Mouse (Mus musculus) stomach, embryonic 15.5 days (tissue): Measurements from ENCODE around the gene Gm20388. TPM values are rescaled to one million over a fixed set of nuclear protein-coding genes. Genes with fewer than 3 reads are reported as not detected.
A peak's percentile ranks its signal among the peaks of the same experiment; 100 is the strongest.
"Not testable (repeated sequence)": the region's sequence is repeated elsewhere in the genome, so short reads cannot be mapped to it uniquely, and the experiment has no call there.

Experiments used
- ATAC-seq: fragments of 200-750 bp; cut with Nextera tagmentation; 2 replicates; pipeline ENCODE4 v1.8.0; 2017; ENCODE audit warnings: low read depth, moderate number of reproducible peaks, moderate TSS enrichment; ENCODE audit not compliant: insufficient read depth, low FRiP score
- H3K27ac ChIP-seq: fragments of 300-500 bp; sonication (generic); 2 replicates; pipeline ENCODE4 v1.5.1; 2015; ENCODE audit warnings: mild to moderate bottlenecking, inconsistent platforms
- H3K27me3 ChIP-seq: fragments of 300-500 bp; sonication (generic); replicated peaks from 2 replicates; pipeline ENCODE4 v1.6.1; 2015; ENCODE audit warnings: inconsistent platforms
- H3K36me3 ChIP-seq: fragments of 300-500 bp; sonication (generic); 2 replicates; pipeline ENCODE4 v1.6.1; 2015; ENCODE audit warnings: inconsistent platforms
- H3K4me1 ChIP-seq: fragments of 300-500 bp; sonication (generic); 2 replicates; pipeline ENCODE4 v1.6.1; 2015; ENCODE audit warnings: inconsistent platforms
- H3K4me2 ChIP-seq: fragments of 300-500 bp; sonication (generic); 2 replicates; pipeline ENCODE4 v1.6.1; 2015; ENCODE audit warnings: mild to moderate bottlenecking, inconsistent platforms
- H3K4me3 ChIP-seq: fragments of 300-500 bp; sonication (generic); replicated peaks from 2 replicates; pipeline ENCODE4 v1.5.1; 2015; ENCODE audit warnings: inconsistent platforms
- H3K9ac ChIP-seq: fragments of 300-500 bp; sonication (generic); 2 replicates; pipeline ENCODE4 v1.6.1; 2015; ENCODE audit warnings: inconsistent platforms
- H3K9me3 ChIP-seq: fragments of 300-500 bp; sonication (generic); 2 replicates; pipeline ENCODE4 v1.6.1; 2016; ENCODE audit warnings: inconsistent platforms
- WGBS: fragments of 180-500 bp; shearing (Covaris S2); methylation state at CpG from one replicate; pipeline ENCODE4 v1.1.7; 2015; 5-methylcytosine and 5-hydroxymethylcytosine counted together
- polyA plus RNA-seq: library from polyadenylated mRNA; unstranded; fragments of >200 nt; fragmentation: Nextera tagmentation; extraction: Ambion mirVana; gene quantifications from 2 replicates; pipeline ENCODE4 v1.2.1, GENCODE M21; 2015

Gene Gm20388
- polyA plus RNA-seq, 1 experiment from 2014 or later = not detected

DNA sequence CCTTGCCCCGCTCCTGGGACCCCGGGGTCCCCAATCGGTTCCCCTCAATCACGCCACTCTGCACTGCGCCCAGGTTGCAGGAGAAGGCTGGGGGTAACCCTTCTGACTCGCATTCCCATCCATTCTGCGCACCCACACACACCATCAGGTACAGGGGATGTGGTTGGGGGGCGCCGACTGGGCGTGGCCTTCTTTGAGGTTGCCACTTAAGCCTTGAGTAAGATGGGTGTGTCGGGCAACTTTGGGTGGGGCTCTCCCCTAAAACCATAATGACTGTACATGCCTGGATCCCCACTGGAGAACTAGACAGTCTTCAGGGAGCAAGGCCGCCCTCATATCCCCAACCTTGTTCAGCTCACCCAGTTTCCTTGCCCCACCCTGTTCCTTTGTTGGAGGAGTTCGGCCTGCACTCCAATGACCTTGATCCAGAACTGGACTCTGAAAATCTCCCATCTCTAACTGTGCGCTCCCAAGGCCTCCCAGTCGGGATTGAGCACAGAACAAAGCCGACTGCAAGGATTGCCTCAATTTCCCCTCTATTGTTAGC is 3501.2 kb downstream of the Gm20388 start:
- no peaks in the 10 kb centered on the region for H3K36me3 ChIP-seq
- no peak; the same call in 1 of the 2 replicates for ATAC-seq
- H3K9me3 ChIP-seq = no peaks in the 10 kb centered on the region
- H3K9ac ChIP-seq = no peak overlapping the region
- no peak overlapping the region for H3K27ac ChIP-seq
- H3K27me3 ChIP-seq = peaks cover 61% of the 10 kb centered on the region
- H3K4me1 ChIP-seq = peaks cover 18% of the 10 kb centered on the region
- peak overlapping the region; percentile 34 for H3K4me3 ChIP-seq
- H3K4me2 ChIP-seq = peak overlapping the region; percentile 56
- WGBS = 10% methylated on average over 16 of the region's 16 CpGs

DNA sequence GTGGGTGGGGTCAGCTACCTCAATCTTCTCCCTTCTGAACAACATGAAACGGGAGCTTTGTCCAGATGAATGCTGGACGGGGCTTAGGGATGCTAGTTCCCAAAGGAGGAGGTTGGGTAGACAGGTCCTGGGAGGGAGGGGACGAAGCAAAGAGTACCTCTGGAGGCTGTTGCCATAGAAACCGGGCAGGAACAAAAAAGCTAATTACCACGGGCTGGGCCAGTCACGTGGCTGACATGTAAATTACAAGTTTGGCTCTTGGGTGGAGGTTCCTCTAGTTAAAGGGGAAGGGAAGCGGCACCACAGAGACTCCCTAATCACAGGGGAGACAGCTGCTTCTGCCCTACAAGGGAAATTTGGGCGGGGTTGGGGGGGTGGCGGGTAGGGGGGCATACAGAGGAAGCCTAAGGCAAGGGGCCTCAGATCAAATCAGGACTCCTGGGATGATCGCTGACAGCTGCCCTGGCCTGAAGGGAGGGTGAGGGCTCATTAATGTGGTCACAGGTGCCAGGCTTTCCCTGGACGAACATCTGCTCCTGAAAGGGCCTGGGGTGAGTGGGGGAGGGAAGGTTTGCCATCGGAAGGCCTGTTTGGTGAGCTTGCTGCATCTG is 3502.0 kb downstream of the Gm20388 start:
- H3K27ac ChIP-seq = no peak overlapping the region
- H3K4me1 ChIP-seq = peaks cover 18% of the 10 kb centered on the region
- H3K9ac ChIP-seq = no peak overlapping the region
- H3K4me2 ChIP-seq = no peak overlapping the region
- WGBS = 5% methylated on average over 12 of the region's 12 CpGs
- no peaks in the 10 kb centered on the region for H3K9me3 ChIP-seq
- no peaks in the 10 kb centered on the region for H3K36me3 ChIP-seq
- 0 out of 2 replicates have a peak overlapping the region, but pooled peaks have one; percentile 34 for H3K4me3 ChIP-seq
- no peak for ATAC-seq
- peaks cover 61% of the 10 kb centered on the region for H3K27me3 ChIP-seq

DNA sequence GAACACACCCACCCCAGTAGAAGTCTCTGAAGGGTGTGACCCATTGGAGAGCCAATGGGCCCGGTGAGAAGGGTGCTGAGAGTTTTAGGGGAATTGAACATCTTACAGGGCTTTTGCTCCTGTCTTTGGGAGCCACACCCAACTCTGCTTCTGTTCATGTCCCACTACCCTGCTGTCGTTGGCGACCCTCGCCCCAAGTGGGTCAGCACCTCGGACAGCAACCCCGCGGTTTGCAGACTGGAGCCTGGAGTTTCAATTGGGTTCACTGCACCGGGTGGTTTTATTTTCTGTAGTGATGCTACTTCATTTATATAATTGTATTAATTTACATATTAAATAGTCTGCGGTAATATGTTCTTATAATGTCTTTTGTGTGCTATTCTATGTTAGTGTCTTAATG is 3503.6 kb downstream of the Gm20388 start:
- no peak overlapping the region for H3K4me3 ChIP-seq
- peaks cover 47% of the 10 kb centered on the region for H3K27me3 ChIP-seq
- no peaks in the 10 kb centered on the region for H3K9me3 ChIP-seq
- no peak overlapping the region for H3K9ac ChIP-seq
- no peak overlapping the region for H3K27ac ChIP-seq
- no peak overlapping the region for H3K4me2 ChIP-seq
- ATAC-seq = no peak
- peaks cover 18% of the 10 kb centered on the region for H3K4me1 ChIP-seq
- WGBS = 11% methylated on average over 9 of the region's 9 CpGs
- no peaks in the 10 kb centered on the region for H3K36me3 ChIP-seq

DNA sequence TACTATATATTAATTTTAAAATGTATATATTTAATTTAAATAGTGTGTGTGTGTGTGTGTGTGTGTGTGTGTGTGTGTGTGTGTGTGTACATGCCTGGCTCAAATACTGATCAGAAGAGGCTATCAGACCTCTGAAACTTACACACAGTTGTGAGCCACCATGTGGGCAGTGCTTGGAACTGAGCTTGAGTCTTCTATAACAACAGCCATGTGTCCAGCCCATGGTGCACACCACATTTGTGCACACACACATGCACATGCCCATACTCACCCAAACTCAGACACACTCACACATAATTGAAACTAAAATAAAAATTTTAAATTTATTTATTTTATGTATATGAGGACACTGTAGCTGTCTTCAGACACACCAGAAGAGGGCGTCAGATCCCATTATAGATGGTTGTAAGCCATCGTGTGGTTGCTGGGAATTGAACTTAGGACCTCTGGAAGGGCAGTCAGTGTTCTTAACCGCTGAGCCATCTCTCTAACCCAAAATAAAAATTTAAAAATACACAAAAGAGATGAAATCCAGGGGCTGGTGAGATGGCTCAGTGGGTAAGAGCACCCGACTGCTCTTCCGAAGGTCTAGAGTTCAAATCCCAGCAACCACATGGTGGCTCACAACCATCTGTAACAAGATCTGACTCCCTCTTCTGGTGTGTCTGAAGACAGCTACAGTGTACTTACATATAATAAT is 3504.5 kb downstream of the Gm20388 start:
- H3K4me2 ChIP-seq, H3K9ac ChIP-seq, H3K27ac ChIP-seq, H3K4me3 ChIP-seq, ATAC-seq, H3K36me3 ChIP-seq, H3K9me3 ChIP-seq: not testable (repeated sequence)
- Histone ChIP-seq H3K27me3 (peaks cover 39% of the 10 kb centered on the region), H3K4me1 (peaks cover 13% of the 10 kb centered on the region; the same call in 1 of the 2 replicates)
- WGBS = 76% methylated on average over 5 of the region's 5 CpGs

DNA sequence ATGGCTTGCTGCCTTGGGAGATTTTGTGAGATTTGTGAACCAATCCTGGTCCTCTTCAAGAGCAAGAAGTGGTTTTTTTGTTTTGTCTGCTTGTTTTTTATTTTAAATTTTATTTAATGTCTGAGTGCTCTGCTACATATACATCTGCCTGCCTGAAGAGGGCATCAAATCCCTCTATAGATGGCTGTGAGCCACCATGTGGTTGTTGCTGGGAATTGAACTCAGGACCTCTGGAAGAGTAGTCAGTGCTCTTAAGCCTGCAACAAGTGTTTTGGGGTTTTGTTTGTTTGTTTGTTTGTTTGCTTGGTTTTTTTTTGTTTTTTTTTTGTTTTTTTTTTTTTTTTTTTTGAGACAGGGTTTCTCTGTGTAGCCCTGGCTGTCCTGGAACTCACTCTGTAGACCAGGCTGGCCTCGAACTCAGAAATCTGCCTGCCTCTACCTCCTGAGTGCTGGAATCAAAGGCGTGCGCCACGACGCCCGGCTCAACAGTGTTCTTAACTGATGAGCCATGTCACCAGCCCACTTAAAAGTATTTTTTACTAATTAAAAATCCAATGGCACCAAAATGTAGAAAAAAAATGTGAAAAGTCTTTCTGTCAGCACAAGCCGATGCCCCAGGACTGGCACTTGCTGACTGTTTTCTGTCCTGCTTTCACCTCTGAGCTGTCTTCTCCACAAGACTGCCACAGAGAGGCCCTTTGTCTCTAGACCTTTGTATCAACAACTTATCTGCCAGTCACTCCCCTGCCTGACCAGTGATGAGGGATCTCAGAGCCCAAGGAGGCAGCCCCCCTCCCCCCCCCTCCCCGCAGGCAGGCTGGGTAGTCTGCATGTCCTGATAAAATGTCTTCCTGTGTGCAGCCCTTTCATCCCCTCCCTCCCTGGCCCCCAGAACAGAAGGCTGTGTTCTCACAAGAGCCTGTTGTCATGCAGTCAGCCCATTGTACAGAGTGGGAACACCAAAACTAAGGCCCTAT is 3505.6 kb downstream of the Gm20388 start:
- H3K4me3 ChIP-seq = no peak overlapping the region
- no peak overlapping the region for H3K9ac ChIP-seq
- WGBS = 82% methylated on average over 8 of the region's 8 CpGs
- peak; percentile 27; the same call in 1 of the 2 replicates for ATAC-seq
- no peaks in the 10 kb centered on the region for H3K36me3 ChIP-seq
- H3K27me3 ChIP-seq = peaks cover 27% of the 10 kb centered on the region
- H3K27ac ChIP-seq = no peak overlapping the region
- H3K9me3 ChIP-seq = no peaks in the 10 kb centered on the region
- H3K4me2 ChIP-seq = no peak overlapping the region
- H3K4me1 ChIP-seq = peaks cover 9% of the 10 kb centered on the region; the same call in 1 of the 2 replicates

DNA sequence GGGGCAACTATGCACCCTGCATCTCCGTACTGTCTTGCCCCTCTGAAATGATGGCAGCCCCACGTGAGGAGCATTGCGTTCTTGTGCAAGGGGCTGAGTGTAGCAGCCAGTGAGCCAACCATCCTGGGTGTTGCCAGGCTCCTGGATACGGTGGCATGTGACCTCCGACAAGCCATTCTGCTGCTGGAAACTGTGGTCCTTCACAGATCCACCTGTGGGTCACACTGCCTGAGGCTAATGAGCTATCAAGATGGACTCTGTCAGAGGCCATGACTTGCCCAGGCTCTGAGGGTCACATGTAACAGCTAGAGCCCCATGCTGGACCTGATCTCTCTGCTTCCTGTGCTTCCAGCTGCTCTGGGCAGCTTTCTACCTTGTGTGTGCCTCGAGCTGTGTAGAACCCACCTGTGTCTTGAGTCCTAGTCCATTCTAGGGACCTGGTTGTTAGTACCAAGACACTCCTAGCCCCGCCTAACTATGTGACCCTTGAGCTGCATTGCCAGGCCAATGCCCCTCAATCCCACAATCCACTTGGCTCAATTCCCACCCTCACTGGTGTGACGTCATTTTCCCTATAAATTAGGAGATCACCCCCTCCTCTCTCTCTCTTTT is 3506.4 kb downstream of the Gm20388 start:
- no peak overlapping the region for H3K27ac ChIP-seq
- peaks cover 20% of the 10 kb centered on the region for H3K27me3 ChIP-seq
- WGBS = 72% methylated on average over 8 of the region's 8 CpGs
- 0 out of 2 replicates have a peak, but pooled peaks cover under 1% of the 10 kb centered on the region for H3K4me1 ChIP-seq
- H3K4me2 ChIP-seq = no peak overlapping the region
- no peaks in the 10 kb centered on the region for H3K9me3 ChIP-seq
- no peak overlapping the region for H3K9ac ChIP-seq
- H3K4me3 ChIP-seq = no peak overlapping the region
- no peak for ATAC-seq
- no peaks in the 10 kb centered on the region for H3K36me3 ChIP-seq

DNA sequence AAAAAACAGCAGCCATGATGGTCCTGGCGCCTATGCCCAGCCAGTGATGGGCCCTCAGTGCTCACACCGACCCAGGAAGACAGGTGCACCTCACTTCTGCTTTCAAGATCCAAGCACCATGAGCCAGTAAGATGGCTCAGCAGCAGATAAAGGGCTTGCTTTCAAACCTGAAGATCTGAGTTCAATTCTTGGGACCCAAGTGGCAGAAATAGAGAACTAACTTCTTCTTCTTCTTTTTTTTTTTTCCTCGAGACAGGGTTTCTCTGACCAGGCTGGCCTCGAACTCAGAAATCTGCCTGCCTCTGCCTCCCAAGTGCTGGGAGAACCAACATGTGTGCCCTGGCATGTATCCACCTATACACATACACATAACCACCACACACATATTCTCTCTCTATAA is 3509.1 kb downstream of the Gm20388 start:
- Histone ChIP-seq H3K9ac (no peak overlapping the region), H3K27ac (no peak overlapping the region), H3K9me3 (no peaks in the 10 kb centered on the region), H3K27me3 (no peaks in the 10 kb centered on the region), H3K4me3 (no peak overlapping the region), H3K4me1 (peaks cover 3% of the 10 kb centered on the region; the same call in 1 of the 2 replicates), H3K4me2 (no peak overlapping the region), H3K36me3 (no peaks in the 10 kb centered on the region)
- no peak for ATAC-seq
- 79% methylated on average over 4 of the region's 4 CpGs for WGBS

DNA sequence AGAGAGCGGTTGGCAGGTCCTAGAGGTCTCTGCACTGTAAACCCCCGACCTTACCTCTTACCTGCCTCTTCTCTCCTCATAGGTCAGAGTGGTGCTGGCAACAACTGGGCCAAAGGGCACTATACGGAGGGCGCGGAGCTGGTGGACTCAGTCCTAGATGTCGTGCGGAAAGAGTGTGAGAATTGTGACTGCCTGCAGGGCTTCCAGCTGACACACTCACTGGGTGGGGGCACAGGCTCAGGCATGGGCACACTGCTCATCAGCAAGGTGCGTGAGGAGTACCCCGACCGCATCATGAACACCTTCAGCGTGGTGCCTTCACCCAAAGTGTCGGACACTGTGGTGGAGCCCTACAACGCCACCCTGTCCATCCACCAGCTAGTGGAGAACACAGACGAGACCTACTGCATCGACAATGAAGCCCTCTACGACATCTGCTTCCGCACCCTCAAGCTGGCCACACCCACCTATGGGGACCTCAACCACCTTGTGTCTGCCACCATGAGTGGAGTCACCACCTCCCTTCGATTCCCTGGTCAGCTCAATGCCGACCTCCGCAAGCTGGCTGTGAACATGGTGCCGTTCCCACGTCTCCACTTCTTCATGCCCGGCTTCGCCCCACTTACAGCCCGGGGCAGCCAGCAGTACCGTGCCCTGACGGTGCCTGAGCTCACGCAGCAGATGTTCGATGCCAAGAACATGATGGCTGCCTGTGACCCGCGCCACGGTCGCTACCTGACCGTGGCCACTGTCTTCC is 3510.1 kb downstream of the Gm20388 start:
- H3K27me3 ChIP-seq = no peaks in the 10 kb centered on the region
- H3K9ac ChIP-seq = no peak overlapping the region
- no peak for ATAC-seq
- H3K36me3 ChIP-seq = no peaks in the 10 kb centered on the region
- H3K27ac ChIP-seq = no peak overlapping the region
- no peak overlapping the region for H3K4me3 ChIP-seq
- H3K9me3 ChIP-seq = no peaks in the 10 kb centered on the region
- H3K4me2 ChIP-seq = no peak overlapping the region
- WGBS = 91% methylated on average over 34 of the region's 34 CpGs
- peaks cover 3% of the 10 kb centered on the region; the same call in 1 of the 2 replicates for H3K4me1 ChIP-seq

DNA sequence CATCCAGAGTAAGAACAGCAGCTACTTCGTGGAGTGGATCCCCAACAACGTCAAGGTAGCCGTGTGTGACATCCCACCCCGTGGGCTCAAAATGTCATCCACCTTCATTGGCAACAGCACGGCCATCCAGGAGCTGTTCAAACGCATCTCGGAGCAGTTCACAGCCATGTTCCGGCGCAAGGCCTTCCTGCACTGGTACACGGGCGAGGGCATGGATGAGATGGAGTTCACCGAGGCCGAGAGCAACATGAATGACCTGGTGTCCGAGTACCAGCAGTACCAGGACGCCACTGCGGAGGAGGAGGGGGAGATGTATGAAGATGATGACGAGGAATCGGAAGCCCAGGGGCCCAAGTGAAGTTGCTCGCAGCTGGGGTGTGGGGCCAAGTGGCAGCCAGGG is 3510.7 kb downstream of the Gm20388 start:
- no peak for ATAC-seq

DNA sequence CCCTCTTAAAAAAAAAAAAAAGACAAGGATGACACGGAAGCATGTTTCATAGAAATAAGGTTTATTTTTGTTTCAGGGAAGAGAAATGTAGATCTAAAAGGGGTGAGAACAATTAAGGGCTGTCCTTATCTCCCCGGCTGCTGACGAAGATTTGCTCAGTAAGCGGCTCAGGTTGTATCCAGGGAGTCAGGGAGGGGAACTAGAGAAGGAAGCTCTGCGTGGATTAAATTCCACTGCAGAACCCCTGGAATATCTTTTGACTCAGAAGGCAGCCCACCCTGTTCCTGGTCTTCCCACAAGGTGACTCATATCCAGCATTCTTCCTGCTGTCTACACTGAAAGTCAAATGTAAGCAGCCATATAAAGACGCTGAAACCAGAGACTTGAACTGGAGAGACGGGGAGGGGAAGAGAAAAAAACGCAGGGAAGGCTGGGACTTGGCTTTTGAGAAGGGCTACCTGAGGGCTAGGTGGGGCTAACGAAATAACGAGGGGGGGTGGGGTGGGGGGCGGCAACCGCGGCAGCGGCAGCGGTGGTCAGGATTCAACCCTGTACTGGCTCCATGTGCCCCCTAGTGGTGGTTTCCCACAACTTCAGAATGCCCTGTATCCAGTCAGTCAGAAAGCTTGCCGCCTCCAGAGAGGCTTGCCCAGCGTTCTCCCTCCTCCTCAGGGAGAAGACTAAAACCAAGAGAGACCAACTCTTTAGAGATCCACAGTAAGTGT is 3511.6 kb downstream of the Gm20388 start:
- Histone ChIP-seq H3K36me3 (no peaks in the 10 kb centered on the region), H3K4me2 (peak overlapping the region; percentile 53), H3K27me3 (no peaks in the 10 kb centered on the region), H3K9me3 (peaks cover 6% of the 10 kb centered on the region; the same call in 1 of the 2 replicates), H3K4me1 (peaks cover 3% of the 10 kb centered on the region; the same call in 1 of the 2 replicates), H3K9ac (no peak overlapping the region), H3K4me3 (peak overlapping the region; percentile 23; the same call in 1 of the 2 replicates), H3K27ac (no peak overlapping the region)
- no peak for ATAC-seq
- WGBS = 11% methylated on average over 17 of the region's 17 CpGs

More for the DNA sequence above, 3510.7 kb downstream of the Gm20388 start:
- H3K27me3 ChIP-seq = no peaks in the 10 kb centered on the region
- H3K9me3 ChIP-seq = no peaks in the 10 kb centered on the region
- H3K4me1 ChIP-seq = peaks cover 3% of the 10 kb centered on the region; the same call in 1 of the 2 replicates
- no peak overlapping the region for H3K4me2 ChIP-seq
- WGBS = 85% methylated on average over 19 of the region's 19 CpGs
- H3K36me3 ChIP-seq = no peaks in the 10 kb centered on the region
- H3K27ac ChIP-seq = no peak overlapping the region
- no peak overlapping the region for H3K4me3 ChIP-seq
- no peak overlapping the region for H3K9ac ChIP-seq
